Mouse (Mus musculus): ENCODE results near the gene Uqcrc2.

The Uqcrc2 gene

GRCm38 (mm10) chr7:120634711-120635361 is at the start of gene Uqcrc2:
Gene Uqcrc2 (plus strand): TSS chr7:120635176.
- DNase-seq (ENCODE audit: low spot score in 2 of 2): peak; percentile 78 to 80

GRCm38 (mm10) chr7:120597203-120597743 is 37.7 kb upstream of the Uqcrc2 start:
- no peak for DNase-seq (ENCODE audit: low spot score in 2 of 2)

DNA sequence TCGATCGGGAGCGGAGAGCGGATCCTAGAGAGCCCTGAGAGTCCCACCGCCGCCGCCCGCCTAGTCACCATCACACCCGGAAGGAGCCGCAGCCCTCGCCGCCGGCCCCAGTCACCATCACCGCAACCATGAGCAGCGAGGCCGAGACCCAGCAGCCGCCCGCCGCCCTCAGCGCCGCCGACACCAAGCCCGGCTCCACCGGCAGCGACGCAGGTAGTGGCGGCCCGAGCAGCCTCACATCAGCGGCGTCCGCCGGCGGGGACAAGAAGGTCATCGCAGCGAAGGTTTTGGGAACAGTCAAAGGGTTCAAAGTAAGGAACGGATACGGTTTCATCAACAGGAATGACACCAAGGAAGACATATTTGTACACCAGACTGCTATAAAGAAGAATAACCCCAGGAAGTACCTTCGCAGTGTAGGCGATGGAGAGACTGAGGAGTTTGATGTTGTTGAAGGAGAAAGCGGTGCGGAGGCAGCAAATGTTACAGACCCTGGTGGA is 37.2 kb upstream of the Uqcrc2 start:
- DNase-seq (ENCODE audit: low spot score in 2 of 2): no peak

GRCm38 (mm10) chr7:120598355-120598754 is 36.6 kb upstream of the Uqcrc2 start:
- no peak for DNase-seq (ENCODE audit: low spot score in 2 of 2)

GRCm38 (mm10) chr7:120620075-120620771 is 14.8 kb upstream of the Uqcrc2 start:
- no peak for DNase-seq (ENCODE audit: low spot score in 2 of 2)

DNA sequence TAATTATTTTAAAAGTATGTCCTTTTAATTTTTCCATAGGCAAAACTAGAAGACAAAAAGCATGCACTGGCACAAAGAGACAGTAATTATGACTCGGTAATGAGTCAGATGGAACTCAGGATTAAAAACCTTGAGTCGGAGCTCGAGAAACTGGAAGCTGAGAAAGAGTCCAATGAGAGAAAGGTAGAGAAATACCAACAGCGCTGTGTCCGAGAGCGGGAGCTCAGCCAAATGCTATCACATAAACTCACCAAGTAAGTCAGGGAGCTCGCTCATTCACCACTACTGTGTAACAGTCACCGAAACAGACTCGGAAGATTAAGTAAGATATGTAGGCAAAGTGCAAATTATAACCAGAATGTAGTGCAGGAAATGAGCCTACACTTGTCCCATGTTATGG is 14.1 kb upstream of the Uqcrc2 start:
- DNase-seq (ENCODE audit: low spot score in 2 of 2): no peak

DNA sequence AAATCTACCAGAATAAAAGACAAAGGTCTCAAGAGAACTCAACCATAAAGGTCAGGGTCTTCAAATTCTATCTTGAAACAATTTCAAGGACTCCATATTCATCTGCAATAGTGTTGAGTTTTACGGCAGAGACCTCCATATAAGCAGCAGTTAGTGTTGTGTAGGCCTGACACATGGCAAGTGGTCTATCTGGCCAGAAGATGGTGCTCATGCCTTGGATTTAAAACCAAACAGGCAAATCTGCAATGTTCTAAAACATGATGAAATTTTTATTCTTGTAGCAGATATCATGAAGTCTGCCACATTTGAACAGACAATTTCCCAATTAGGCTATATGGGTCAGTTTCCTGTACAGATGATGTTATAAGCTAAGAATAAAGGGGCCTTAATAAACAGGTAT is 2.5 kb upstream of the Uqcrc2 start:
- peak in 1 of 2 experiments; percentile 12 for DNase-seq (ENCODE audit: low spot score in 2 of 2)

- no peak for DNase-seq (ENCODE audit: low spot score in 2 of 2)
These were observed 675 bp upstream of the Uqcrc2 start for GRCm38 (mm10) chr7:120634301-120634700.

DNA sequence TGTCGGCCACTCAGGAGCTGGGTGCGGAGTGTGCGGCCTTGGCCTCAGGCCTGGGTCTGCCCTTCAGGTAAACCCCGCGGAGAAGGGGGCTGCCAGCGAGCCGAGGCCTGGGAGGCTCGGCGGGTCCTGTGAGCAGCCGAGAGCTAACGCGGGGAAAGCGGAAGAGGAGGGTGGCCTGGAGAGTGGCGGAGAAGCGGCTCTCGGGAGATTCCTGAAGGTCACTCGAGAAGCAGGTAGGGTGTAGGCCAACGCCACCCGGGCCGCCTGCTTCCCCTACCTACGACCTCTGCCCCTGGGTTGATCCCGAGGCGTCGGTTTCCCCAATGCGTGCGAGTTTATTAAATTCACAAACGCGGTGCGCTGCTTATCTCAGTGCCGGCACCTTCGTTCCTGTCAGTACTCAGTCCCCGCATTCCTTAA is 396 bp downstream of the Uqcrc2 start:
- no peak for DNase-seq (ENCODE audit: low spot score in 2 of 2)

DNA sequence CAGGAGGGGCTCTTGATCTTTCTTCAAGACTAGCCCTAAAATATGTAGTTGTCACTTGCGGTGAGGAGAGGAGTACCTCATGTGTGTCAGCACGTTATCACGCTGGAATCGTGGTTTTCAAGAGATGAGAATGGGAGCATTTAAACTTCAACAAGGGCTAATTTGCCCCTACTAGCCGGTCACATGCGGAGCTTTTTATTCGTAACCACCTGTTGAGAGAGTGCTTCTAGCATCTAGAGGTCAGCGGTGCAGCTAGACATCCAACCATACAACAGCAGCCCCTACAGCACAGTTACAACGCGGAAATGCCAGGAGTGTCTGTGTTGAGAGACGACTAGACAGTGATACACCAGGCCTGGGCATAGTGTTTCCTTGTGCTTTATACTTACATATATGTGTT is 845 bp downstream of the Uqcrc2 start:
- no peak for DNase-seq (ENCODE audit: low spot score in 2 of 2)

DNA sequence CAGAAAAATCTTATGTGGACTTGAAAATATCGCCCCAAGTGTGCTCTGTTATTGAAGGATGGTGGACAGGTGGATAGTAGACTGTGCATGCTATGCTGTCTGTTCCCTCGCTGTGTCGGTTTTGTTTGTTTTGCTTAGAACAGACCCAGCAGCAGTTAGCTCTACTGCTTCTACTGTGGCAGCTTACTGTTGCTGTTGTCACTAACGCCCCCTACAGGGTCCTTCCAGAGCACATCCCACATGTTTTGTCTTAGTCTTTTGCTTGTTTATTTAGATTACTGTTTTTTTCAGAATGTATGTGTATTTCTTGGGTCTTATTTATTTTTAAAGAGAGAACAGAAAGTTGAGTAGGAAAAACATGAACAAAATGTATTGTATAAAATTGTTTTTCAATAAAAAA is 8.2 kb downstream of the Uqcrc2 start:
- no peak for DNase-seq (ENCODE audit: low spot score in 2 of 2)

DNA sequence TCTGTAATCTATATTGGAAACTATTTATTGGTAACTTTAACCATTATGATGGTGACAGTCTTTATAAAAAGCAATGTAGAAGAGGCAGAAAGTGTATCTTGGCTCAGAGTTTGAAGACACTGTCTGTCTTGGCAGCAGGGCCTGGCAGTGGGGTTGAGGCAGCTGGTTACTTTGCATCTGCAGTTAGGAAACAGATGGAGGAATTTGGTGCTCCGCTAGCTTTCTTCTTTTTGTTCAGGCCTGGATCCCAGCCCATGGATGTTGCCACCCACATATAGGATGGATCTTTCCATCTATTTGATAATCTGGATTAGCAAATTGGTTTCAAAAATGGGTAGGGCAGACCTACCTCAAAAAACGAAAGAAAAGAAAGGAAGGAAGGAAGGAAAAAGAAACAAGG is 12.9 kb downstream of the Uqcrc2 start:
- peak; percentile 16 to 28 for DNase-seq (ENCODE audit: low spot score in 2 of 2)

- no peak for DNase-seq (ENCODE audit: low spot score in 2 of 2)
These were observed 27.1 kb downstream of the Uqcrc2 start for GRCm38 (mm10) chr7:120662079-120662478.

GRCm38 (mm10) chr7:120670153-120670875 is 35.3 kb downstream of the Uqcrc2 start, which contains the start of gene Pdzd9:
Gene Pdzd9 (minus strand): TSS chr7:120670343.
- peak in 1 of 2 experiments; percentile 15 for DNase-seq (ENCODE audit: low spot score in 2 of 2)

- no peak for DNase-seq (ENCODE audit: low spot score in 2 of 2)
These were observed 36.3 kb downstream of the Uqcrc2 start for GRCm38 (mm10) chr7:120671271-120671670.

GRCm38 (mm10) chr7:120677001-120677643 is 42.1 kb downstream of the Uqcrc2 start, which contains the start of gene Mosmo:
Gene Mosmo (plus strand): TSS chr7:120677618.
- peak in 1 of 2 experiments; percentile 26 for DNase-seq (ENCODE audit: low spot score in 2 of 2)

DNA sequence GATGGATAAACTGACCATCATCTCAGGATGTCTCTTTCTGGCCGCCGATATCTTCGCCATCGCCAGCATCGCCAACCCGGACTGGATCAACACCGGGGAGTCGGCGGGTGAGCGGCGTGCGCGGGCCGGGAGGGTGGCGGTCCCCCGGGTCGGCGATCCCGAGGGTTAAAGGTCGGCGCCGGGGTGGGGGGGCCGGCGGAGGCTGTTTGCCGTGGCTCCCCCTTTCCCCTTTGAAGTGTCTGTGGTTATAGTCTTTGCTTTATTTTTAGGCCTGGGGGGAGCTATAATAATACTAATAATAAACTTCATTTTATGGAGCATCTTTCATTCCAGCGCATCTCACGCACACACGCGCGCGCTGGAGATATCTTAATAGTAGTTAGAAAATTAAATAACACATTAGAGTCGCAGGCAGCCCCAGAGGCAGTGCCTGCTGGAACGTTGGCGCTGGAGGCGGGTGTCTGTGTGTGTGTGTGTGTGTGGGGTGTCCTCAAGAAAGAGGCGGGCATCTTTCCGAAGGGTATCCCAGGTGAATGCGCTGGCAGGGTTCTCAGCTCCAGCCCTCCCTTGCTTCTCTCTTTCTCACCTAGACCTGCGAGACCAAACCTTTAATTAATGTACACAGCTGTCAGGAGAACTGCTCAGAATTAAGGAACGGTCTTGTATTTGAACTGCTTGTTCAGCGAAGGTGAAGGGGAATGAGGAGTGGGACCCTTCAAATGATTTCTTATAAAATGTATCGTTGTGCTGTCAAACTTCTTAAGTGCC is 43.0 kb downstream of the Uqcrc2 start:
- peak; percentile 33 to 35 for DNase-seq (ENCODE audit: low spot score in 2 of 2)

- DNase-seq (ENCODE audit: low spot score in 2 of 2): no peak
These were observed 44.0 kb downstream of the Uqcrc2 start for GRCm38 (mm10) chr7:120679023-120679422.

DNA sequence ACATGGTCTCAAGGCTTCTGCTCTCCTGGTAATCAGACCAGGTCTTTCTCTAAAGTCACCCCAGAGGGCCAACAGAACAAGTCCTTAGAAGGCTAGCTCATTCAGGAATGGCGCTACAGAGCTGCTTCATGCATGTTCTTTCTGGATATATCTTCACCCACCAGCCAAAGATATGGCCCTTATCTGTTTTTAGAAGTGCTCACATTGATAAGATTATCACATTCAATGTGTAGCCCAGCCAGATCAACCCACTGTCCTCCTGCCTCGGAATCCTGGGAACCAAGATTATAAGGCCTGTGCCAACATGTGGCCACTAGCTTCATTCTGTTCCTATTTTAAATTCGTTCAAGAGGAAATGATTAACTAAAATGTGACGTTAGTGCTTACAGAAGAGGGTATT is 47.0 kb downstream of the Uqcrc2 start:
- DNase-seq (ENCODE audit: low spot score in 2 of 2): no peak

DNA sequence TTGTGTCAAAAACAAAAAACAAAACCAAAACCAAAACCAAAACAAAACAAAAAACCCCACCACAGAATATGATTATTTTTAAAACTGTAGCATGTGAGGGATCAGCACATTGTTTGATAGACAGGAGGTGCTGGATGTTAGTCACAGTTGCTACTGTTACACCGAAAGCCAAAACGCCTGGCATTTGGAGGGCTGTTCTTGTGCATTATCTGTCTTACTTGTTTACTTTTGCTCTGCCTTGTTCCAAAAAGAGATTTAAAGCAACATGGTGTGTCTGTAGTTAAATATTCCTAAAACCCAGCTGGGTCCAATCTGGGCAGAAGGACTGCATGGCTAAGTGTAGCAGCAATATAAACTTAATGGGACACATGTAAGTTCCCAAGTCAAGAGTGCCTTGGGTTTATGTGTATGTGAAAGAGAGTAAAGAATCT is 49.8 kb downstream of the Uqcrc2 start:
- DNase-seq (ENCODE audit: low spot score in 2 of 2): no peak

DNA sequence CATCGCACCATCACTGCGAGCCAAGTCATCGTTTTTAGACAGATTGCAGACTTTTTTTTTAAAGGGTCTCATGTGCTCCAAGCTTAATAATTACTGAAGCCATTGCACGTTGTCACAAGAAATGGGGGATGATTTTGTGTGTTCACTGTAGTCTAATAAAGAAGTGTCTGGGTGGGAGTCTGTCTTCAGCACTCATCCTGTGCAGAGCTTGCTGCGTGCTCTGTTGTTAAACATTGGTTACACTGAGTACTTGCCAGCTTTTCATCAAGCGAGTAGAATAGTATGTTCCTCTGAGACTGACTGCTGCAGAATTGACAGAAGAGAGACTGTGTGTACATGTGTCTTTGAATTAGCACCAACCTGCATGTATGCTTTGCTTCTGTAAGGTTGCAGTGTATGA is 50.3 kb downstream of the Uqcrc2 start:
- no peak for DNase-seq (ENCODE audit: low spot score in 2 of 2)

Measured in right cerebral cortex, postnatal 36 days (tissue).